Mouse (Mus musculus): Measurements from ENCODE around the gene Shb.
"Not testable (repeated sequence)": the region's sequence is repeated elsewhere in the genome, so short reads cannot be mapped to it uniquely, and the experiment has no call there.

Shb gene

GRCm38 (mm10) chr4:45392572-45392971 is 139.7 kb downstream of the Shb start:
- no peak for DNase-seq (ENCODE audit: low spot score)

GRCm38 (mm10) chr4:45392099-45392498 is 140.2 kb downstream of the Shb start:
- DNase-seq (ENCODE audit: low spot score), result no peak

GRCm38 (mm10) chr4:45387296-45387695 is 145.0 kb downstream of the Shb start:
- DNase-seq (ENCODE audit: low spot score), result not testable (repeated sequence)

GRCm38 (mm10) chr4:45382133-45382532 is 150.1 kb downstream of the Shb start:
- not testable (repeated sequence) for DNase-seq (ENCODE audit: low spot score)

- DNase-seq (ENCODE audit: low spot score), result not testable (repeated sequence)
These were observed 151.2 kb downstream of the Shb start for GRCm38 (mm10) chr4:45380903-45381580.

GRCm38 (mm10) chr4:45376573-45376972 is 155.7 kb downstream of the Shb start:
- DNase-seq (ENCODE audit: low spot score), result no peak

- DNase-seq (ENCODE audit: low spot score), result no peak
These were observed 157.4 kb downstream of the Shb start for GRCm38 (mm10) chr4:45374879-45375278.
